Mouse (Mus musculus) CD8-positive naive resting alpha-beta T cell, adult 57 days (primary cell): ENCODE results near the gene Srek1. TPM values are rescaled to one million over a fixed set of nuclear protein-coding genes. Genes with fewer than 3 reads are reported as not detected.

ENCODE experiments used
- total RNA-seq: library from RNA; stranded (reverse); gene quantifications from one replicate; pipeline ENCODE4 v1.2.4, GENCODE M21; 2023

Srek1 gene
- total RNA-seq: 120 TPM

GRCm38 (mm10) chr13:103774119-103774757, at the start of gene Srek1:
Gene Srek1, minus strand, starts transcription at chr13:103774608.

Other genes with a start within 250 kb of the Srek1 start
- 114 TPM for gene Erbin, start 145.9 kb upstream of the Srek1 start, total RNA-seq